Mouse (Mus musculus) intestine, embryonic 15.5 days (tissue): ENCODE data around the gene Gm42417. TPM values are rescaled to one million over a fixed set of nuclear protein-coding genes. Genes with fewer than 3 reads are reported as not detected.

Experiments
- ATAC-seq: fragments of 200-750 bp; cut with Nextera tagmentation; 2 replicates; pipeline ENCODE4 v1.8.0; 2017; ENCODE audit warnings: moderate TSS enrichment, moderate library complexity
- H3K27ac ChIP-seq: fragments of 300-500 bp; sonication (generic); 2 replicates; pipeline ENCODE4 v1.5.1; 2015; ENCODE audit warnings: mild to moderate bottlenecking, inconsistent platforms
- H3K27me3 ChIP-seq: fragments of 300-500 bp; sonication (generic); replicated peaks from 2 replicates; pipeline ENCODE4 v1.6.1; 2015; ENCODE audit warnings: inconsistent platforms
- H3K36me3 ChIP-seq: fragments of 300-500 bp; sonication (generic); 2 replicates; pipeline ENCODE4 v1.6.1; 2015; ENCODE audit warnings: inconsistent platforms
- H3K4me1 ChIP-seq: fragments of 300-500 bp; sonication (generic); replicated peaks from 2 replicates; pipeline ENCODE4 v1.6.1; 2015; ENCODE audit warnings: inconsistent platforms
- H3K4me2 ChIP-seq: fragments of 300-500 bp; sonication (generic); replicated peaks from 2 replicates; pipeline ENCODE4 v1.6.1; 2015; ENCODE audit warnings: mild to moderate bottlenecking, inconsistent platforms
- H3K4me3 ChIP-seq: fragments of 300-500 bp; sonication (generic); replicated peaks from 2 replicates; pipeline ENCODE4 v1.5.1; 2015; ENCODE audit warnings: inconsistent platforms
- H3K9ac ChIP-seq: fragments of 300-500 bp; sonication (generic); 2 replicates; pipeline ENCODE4 v1.6.1; 2015; ENCODE audit warnings: inconsistent platforms
- H3K9me3 ChIP-seq: fragments of 300-500 bp; sonication (generic); 2 replicates; pipeline ENCODE4 v1.6.1; 2016; ENCODE audit warnings: inconsistent platforms
- WGBS: fragments of 180-500 bp; shearing (Covaris S2); methylation state at CpG from one replicate; pipeline ENCODE4 v1.1.7; 2015; 5-methylcytosine and 5-hydroxymethylcytosine counted together
- polyA plus RNA-seq: library from polyadenylated mRNA; unstranded; fragments of >200 nt; fragmentation: Nextera tagmentation; extraction: Ambion mirVana; gene quantifications from 2 replicates; pipeline ENCODE4 v1.2.1, GENCODE M21; 2015

Gm42417 gene
- polyA plus RNA-seq, 1 experiment from 2014 or later: 0.20 TPM

- Histone ChIP-seq H3K4me2 (no peak overlapping the region), H3K27me3 (no peaks in the 10 kb centered on the region), H3K27ac (0 out of 2 replicates have a peak overlapping the region, but pooled peaks have one; percentile 46), H3K4me1 (peaks cover 72% of the 10 kb centered on the region), H3K4me3 (no peak overlapping the region), H3K9ac (no peak overlapping the region), H3K36me3 (no peaks in the 10 kb centered on the region), H3K9me3 (no peaks in the 10 kb centered on the region; the same call in 1 of the 2 replicates)
- WGBS: 69% methylated on average over 8 of the region's 8 CpGs
- ATAC-seq: no peak
Measured at GRCm38 (mm10) chr1:36573524-36573923, 34.3 kb upstream of the Gm42417 start.

GRCm38 (mm10) chr1:36572709-36573108 lies 33.5 kb upstream of the Gm42417 start:
- H3K9ac ChIP-seq: no peak overlapping the region
- no peak overlapping the region for H3K4me2 ChIP-seq
- 0 out of 2 replicates have a peak overlapping the region, but pooled peaks have one; percentile 5 for H3K27ac ChIP-seq
- peaks cover 76% of the 10 kb centered on the region for H3K4me1 ChIP-seq
- 78% methylated on average over 1 of the region's 1 CpGs for WGBS
- H3K4me3 ChIP-seq: no peak overlapping the region
- H3K27me3 ChIP-seq: no peaks in the 10 kb centered on the region
- no peak for ATAC-seq
- no peaks in the 10 kb centered on the region; the same call in 1 of the 2 replicates for H3K9me3 ChIP-seq
- no peaks in the 10 kb centered on the region for H3K36me3 ChIP-seq

GRCm38 (mm10) chr1:36572140-36572700 lies 33.0 kb upstream of the Gm42417 start:
- ATAC-seq: no peak
- no peaks in the 10 kb centered on the region for H3K27me3 ChIP-seq
- peaks cover 75% of the 10 kb centered on the region for H3K4me1 ChIP-seq
- H3K27ac ChIP-seq: 0 out of 2 replicates have a peak overlapping the region, but pooled peaks have one; percentile 5
- H3K36me3 ChIP-seq: no peaks in the 10 kb centered on the region
- H3K4me2 ChIP-seq: no peak overlapping the region
- H3K9ac ChIP-seq: no peak overlapping the region
- 57% methylated on average over 2 of the region's 2 CpGs for WGBS
- H3K4me3 ChIP-seq: no peak overlapping the region
- no peaks in the 10 kb centered on the region; the same call in 1 of the 2 replicates for H3K9me3 ChIP-seq

- H3K9me3 ChIP-seq: no peaks in the 10 kb centered on the region; the same call in 1 of the 2 replicates
- WGBS: 41% methylated on average over 6 of the region's 6 CpGs
- ATAC-seq: no peak
- no peak overlapping the region for H3K4me3 ChIP-seq
- H3K4me2 ChIP-seq: no peak overlapping the region
- peaks cover 69% of the 10 kb centered on the region for H3K4me1 ChIP-seq
- H3K36me3 ChIP-seq: no peaks in the 10 kb centered on the region
- H3K27ac ChIP-seq: no peak overlapping the region
- no peaks in the 10 kb centered on the region for H3K27me3 ChIP-seq
- no peak overlapping the region for H3K9ac ChIP-seq
Measured at GRCm38 (mm10) chr1:36571627-36572026, 32.4 kb upstream of the Gm42417 start.

GRCm38 (mm10) chr1:36570320-36570719 lies 31.1 kb upstream of the Gm42417 start:
- peak; percentile 46 for ATAC-seq
- Histone ChIP-seq H3K4me1 (peaks cover 56% of the 10 kb centered on the region), H3K27me3 (no peaks in the 10 kb centered on the region), H3K9me3 (no peaks in the 10 kb centered on the region; the same call in 1 of the 2 replicates), H3K36me3 (no peaks in the 10 kb centered on the region), H3K4me2 (no peak overlapping the region), H3K9ac (no peak overlapping the region), H3K27ac (no peak overlapping the region), H3K4me3 (no peak overlapping the region)
- 89% methylated on average over 5 of the region's 5 CpGs for whole genome bisulfite sequencing

GRCm38 (mm10) chr1:36569694-36570276 lies 30.6 kb upstream of the Gm42417 start:
- no peak overlapping the region for H3K9ac ChIP-seq
- H3K9me3 ChIP-seq: no peaks in the 10 kb centered on the region; the same call in 1 of the 2 replicates
- H3K4me2 ChIP-seq: no peak overlapping the region
- H3K27me3 ChIP-seq: no peaks in the 10 kb centered on the region
- ATAC-seq: no peak
- WGBS: 52% methylated on average over 7 of the region's 7 CpGs
- no peaks in the 10 kb centered on the region for H3K36me3 ChIP-seq
- peaks cover 53% of the 10 kb centered on the region for H3K4me1 ChIP-seq
- H3K27ac ChIP-seq: peak overlapping the region; percentile 69
- no peak overlapping the region for H3K4me3 ChIP-seq

- H3K27me3 ChIP-seq: no peaks in the 10 kb centered on the region
- ATAC-seq: no peak
- no peaks in the 10 kb centered on the region; the same call in 1 of the 2 replicates for H3K9me3 ChIP-seq
- H3K4me2 ChIP-seq: no peak overlapping the region
- H3K36me3 ChIP-seq: no peaks in the 10 kb centered on the region
- no peak overlapping the region for H3K4me3 ChIP-seq
- no peak overlapping the region for H3K9ac ChIP-seq
- H3K4me1 ChIP-seq: peaks cover 43% of the 10 kb centered on the region
- peak overlapping the region; percentile 71 for H3K27ac ChIP-seq
- WGBS: 59% methylated on average over 4 of the region's 4 CpGs
Measured at GRCm38 (mm10) chr1:36568776-36569175, 29.5 kb upstream of the Gm42417 start.

- H3K4me2 ChIP-seq: no peak overlapping the region; the same call in 1 of the 2 replicates
Measured at GRCm38 (mm10) chr1:36567818-36568603, 28.8 kb upstream of the Gm42417 start.

GRCm38 (mm10) chr1:36566425-36566824 lies 27.2 kb upstream of the Gm42417 start:
- H3K9ac ChIP-seq: no peak overlapping the region
- H3K36me3 ChIP-seq: no peaks in the 10 kb centered on the region
- no peak overlapping the region for H3K27ac ChIP-seq
- peaks cover 40% of the 10 kb centered on the region for H3K4me1 ChIP-seq
- H3K4me3 ChIP-seq: no peak overlapping the region
- H3K9me3 ChIP-seq: no peaks in the 10 kb centered on the region
- 41% methylated on average over 2 of the region's 2 CpGs for WGBS
- no peaks in the 10 kb centered on the region for H3K27me3 ChIP-seq
- ATAC-seq: no peak
- no peak overlapping the region for H3K4me2 ChIP-seq

More at GRCm38 (mm10) chr1:36567818-36568603, 28.8 kb upstream of the Gm42417 start:
- H3K9me3 ChIP-seq: no peaks in the 10 kb centered on the region
- H3K36me3 ChIP-seq: no peaks in the 10 kb centered on the region
- H3K4me3 ChIP-seq: no peak overlapping the region
- no peak overlapping the region for H3K9ac ChIP-seq
- 44% methylated on average over 21 of the region's 21 CpGs for WGBS
- ATAC-seq: no peak
- peak overlapping the region; percentile 71 for H3K27ac ChIP-seq
- peaks cover 41% of the 10 kb centered on the region for H3K4me1 ChIP-seq
- H3K27me3 ChIP-seq: no peaks in the 10 kb centered on the region

GRCm38 (mm10) chr1:36564101-36564500 lies 24.9 kb upstream of the Gm42417 start:
- WGBS: 66% methylated on average over 6 of the region's 6 CpGs
- H3K4me1 ChIP-seq: peaks cover 34% of the 10 kb centered on the region
- ATAC-seq: no peak
- H3K9me3 ChIP-seq: no peaks in the 10 kb centered on the region
- H3K36me3 ChIP-seq: no peaks in the 10 kb centered on the region
- no peak overlapping the region for H3K9ac ChIP-seq
- H3K27ac ChIP-seq: no peak overlapping the region
- H3K27me3 ChIP-seq: no peaks in the 10 kb centered on the region
- no peak overlapping the region for H3K4me2 ChIP-seq
- H3K4me3 ChIP-seq: no peak overlapping the region

GRCm38 (mm10) chr1:36563632-36564031 lies 24.4 kb upstream of the Gm42417 start:
- H3K9ac ChIP-seq: no peak overlapping the region
- no peaks in the 10 kb centered on the region for H3K9me3 ChIP-seq
- no peaks in the 10 kb centered on the region for H3K27me3 ChIP-seq
- H3K36me3 ChIP-seq: no peaks in the 10 kb centered on the region
- 72% methylated on average over 4 of the region's 4 CpGs for WGBS
- no peak overlapping the region for H3K27ac ChIP-seq
- no peak for ATAC-seq
- H3K4me1 ChIP-seq: peaks cover 35% of the 10 kb centered on the region
- H3K4me2 ChIP-seq: no peak overlapping the region
- H3K4me3 ChIP-seq: no peak overlapping the region

- Histone ChIP-seq H3K4me1 (peaks cover 35% of the 10 kb centered on the region), H3K36me3 (no peaks in the 10 kb centered on the region), H3K4me2 (no peak overlapping the region), H3K4me3 (no peak overlapping the region), H3K9me3 (no peaks in the 10 kb centered on the region), H3K27ac (no peak overlapping the region), H3K27me3 (no peaks in the 10 kb centered on the region), H3K9ac (no peak overlapping the region)
- no peak for ATAC-seq
- WGBS: 79% methylated on average over 2 of the region's 2 CpGs
Measured at GRCm38 (mm10) chr1:36563197-36563596, 24.0 kb upstream of the Gm42417 start.
